Mouse (Mus musculus) limb, embryonic 11.5 days (tissue): ENCODE results near the gene Cldn20. TPM values are rescaled to one million over a fixed set of nuclear protein-coding genes. Genes with fewer than 3 reads are reported as not detected.

ENCODE experiments used
- ATAC-seq: fragments of 200-750 bp; cut with Nextera tagmentation; 2 replicates; pipeline ENCODE4 v1.8.0; 2017; ENCODE audit warnings: low read depth; ENCODE audit not compliant: insufficient number of reproducible peaks, low FRiP score, low TSS enrichment
- DNase-seq: peaks from one replicate; pipeline ENCODE4 v3.0.0-alpha.2; 2015; ENCODE audit warnings: low spot score
- H3K27ac ChIP-seq: fragments of 300-500 bp; sonication (generic); replicated peaks from 2 replicates; pipeline ENCODE4 v1.5.1; 2014; ENCODE audit warnings: low read depth, mild to moderate bottlenecking, low read length
- H3K27me3 ChIP-seq: fragments of 300-500 bp; sonication (generic); 2 replicates; pipeline ENCODE4 v1.6.1; 2014; ENCODE audit warnings: mild to moderate bottlenecking, low read length, mixed read lengths; ENCODE audit not compliant: control insufficient read depth, insufficient read depth
- H3K36me3 ChIP-seq: fragments of 300-500 bp; sonication (generic); 2 replicates; pipeline ENCODE4 v1.6.1; 2014; ENCODE audit warnings: mild to moderate bottlenecking, low read length, moderate library complexity, mixed read lengths; ENCODE audit not compliant: control insufficient read depth, insufficient read depth
- H3K4me1 ChIP-seq: fragments of 300-500 bp; sonication (generic); 2 replicates; pipeline ENCODE4 v1.6.1; 2014; ENCODE audit warnings: low read length, mixed read lengths; ENCODE audit not compliant: control insufficient read depth, insufficient read depth
- H3K4me2 ChIP-seq: fragments of 300-500 bp; sonication (generic); 2 replicates; pipeline ENCODE4 v1.6.1; 2014; ENCODE audit warnings: low read depth, mild to moderate bottlenecking, moderate library complexity; ENCODE audit not compliant: severe bottlenecking
- H3K4me3 ChIP-seq: fragments of 300-500 bp; sonication (generic); 2 replicates; pipeline ENCODE4 v1.5.1; 2014; ENCODE audit warnings: low read depth, low read length
- H3K9ac ChIP-seq: fragments of 300-500 bp; sonication (generic); 2 replicates; pipeline ENCODE4 v1.6.1; 2014; ENCODE audit warnings: mild to moderate bottlenecking, low read length
- H3K9me3 ChIP-seq: fragments of 300-500 bp; sonication (generic); 2 replicates; pipeline ENCODE4 v1.6.1; 2016; ENCODE audit warnings: low read length; ENCODE audit not compliant: control insufficient read depth
- WGBS: fragments of 180-500 bp; shearing (Covaris S2); extraction: QIAGEN DNeasy Blood & Tissue Kit; methylation state at CpG from one replicate; pipeline ENCODE4 v1.1.7; 2014; 5-methylcytosine and 5-hydroxymethylcytosine counted together
- polyA plus RNA-seq: library from polyadenylated mRNA; unstranded; fragments of >200 nt; fragmentation: Nextera tagmentation; extraction: Ambion mirVana; gene quantifications from 2 replicates; pipeline ENCODE4 v1.2.1, GENCODE M21; 2014

Gene Cldn20
- polyA plus RNA-seq, 1 experiment from 2014 or later: 0.48 TPM

- no peaks in the 10 kb centered on the region for H3K36me3 ChIP-seq
- no peaks in the 10 kb centered on the region for H3K27me3 ChIP-seq
- no peak overlapping the region for H3K4me2 ChIP-seq
- H3K27ac ChIP-seq: no peak overlapping the region
- no peak for ATAC-seq
- H3K4me3 ChIP-seq: no peak overlapping the region
- no peaks in the 10 kb centered on the region for H3K4me1 ChIP-seq
- no peak for DNase-seq
- H3K9ac ChIP-seq: no peak overlapping the region
- 49% methylated on average over 8 of the region's 8 CpGs for WGBS
- H3K9me3 ChIP-seq: no peaks in the 10 kb centered on the region
Observed at GRCm38 (mm10) chr17:3562405-3562804, 30.1 kb downstream of the Cldn20 start.

GRCm38 (mm10) chr17:3570876-3571275 is 38.5 kb downstream of the Cldn20 start:
- Histone ChIP-seq H3K4me1 (no peaks in the 10 kb centered on the region), H3K9ac (no peak overlapping the region), H3K4me3 (no peak overlapping the region), H3K9me3 (no peaks in the 10 kb centered on the region), H3K27ac (no peak overlapping the region), H3K27me3 (no peaks in the 10 kb centered on the region), H3K4me2 (no peak overlapping the region), H3K36me3 (no peaks in the 10 kb centered on the region)
- no peak for ATAC-seq
- peak; percentile 86 for DNase-seq
- 7% methylated on average over 12 of the region's 12 CpGs for WGBS

Other genes with a start within 250 kb of the Cldn20 start
- gene Tiam2, start 206.0 kb upstream of the Cldn20 start, polyA plus RNA-seq: 8.3 and 8.4 TPM in 2 replicates
- 21.4 and 22.7 TPM in 2 replicates for gene Tfb1m, start 25.2 kb downstream of the Cldn20 start, polyA plus RNA-seq
- not detected in 2 replicates for gene Nox3, start 163.7 kb downstream of the Cldn20 start, polyA plus RNA-seq